Mouse (Mus musculus) liver, adult 2 months (tissue): Measurements from ENCODE around the gene March2.

Experiments used
- CTCF ChIP-seq: fragments of 200-500 bp; IDR thresholded peaks from 2 replicates; pipeline ENCODE4 v1.5.1; 2011; ENCODE audit warnings: low read depth, low read length, control low read depth
- POLR2A ChIP-seq: fragments of 200-500 bp; IDR thresholded peaks from 2 replicates; pipeline ENCODE4 v1.6.1; 2011; ENCODE audit warnings: low read length, control low read depth; ENCODE audit not compliant: insufficient read depth; ENCODE audit errors: extremely low read depth

- no peak for TF ChIP-seq CTCF
- TF ChIP-seq POLR2A: no peak
Measured at GRCm38 (mm10) chr17:33766389-33766788, 47.9 kb upstream of the March2 start.
